Mouse (Mus musculus): ENCODE measurements around the gene Psmb8. TPM values are rescaled to one million over a fixed set of nuclear protein-coding genes. Genes with fewer than 3 reads are reported as not detected.

The Psmb8 gene
- total and polyA plus RNA-seq, 2 experiments from 2014 or later = 2.8 to 4.2 TPM

DNA sequence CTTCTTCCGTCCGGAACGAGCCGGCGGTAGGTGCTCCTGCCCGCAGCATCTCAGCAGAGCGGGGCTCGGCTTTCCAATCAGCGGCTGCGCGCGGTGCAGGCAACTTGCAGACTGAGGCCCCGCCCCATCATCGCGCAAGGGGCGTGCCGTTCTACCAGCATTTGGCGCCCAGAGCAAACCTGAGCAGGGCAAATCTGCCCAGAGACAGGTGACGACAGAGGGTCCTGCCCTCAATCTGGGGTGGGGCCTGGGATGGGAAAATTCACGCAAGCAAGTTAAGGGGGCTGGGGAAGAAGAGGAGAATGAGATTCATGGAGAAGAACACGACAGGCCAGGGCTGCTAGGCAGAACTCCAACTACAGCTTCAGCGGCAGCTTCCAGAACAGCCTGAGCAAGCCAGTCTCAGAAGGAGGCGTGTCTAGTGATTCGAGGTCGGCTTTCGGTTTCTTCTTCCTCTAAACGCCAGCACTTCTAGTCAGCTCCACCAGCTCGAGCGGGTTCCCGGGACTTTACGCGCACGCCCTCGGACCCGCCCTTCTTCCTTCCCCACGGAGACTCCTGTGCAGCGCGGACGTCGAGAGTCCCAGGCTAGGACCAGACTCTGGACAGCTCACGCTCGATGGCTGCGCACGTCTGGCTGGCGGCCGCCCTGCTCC is 10.1 kb upstream of the Psmb8 start, which contains the start of the genes Tap1 and Psmb9:
Gene Tap1, plus strand, starts transcription at position 293 of the 656 bp plus-strand sequence.
Gene Psmb9, minus strand, starts transcription at position 504 of the 656 bp plus-strand sequence.
- H3K9ac ChIP-seq (replicated peaks; ENCODE audit: low read length, poor library complexity, severe bottlenecking) = peak within 1 kb of the TSS; percentile 61
- DNase-seq (ENCODE audit: low spot score) (peak; percentile 96), ATAC-seq (ENCODE audit: low FRiP score) (peak; percentile 93)
- H3K27ac ChIP-seq (ENCODE audit: low read depth, low read length) = peak within 1 kb of the TSS; percentile 55; the same call in 1 of the 2 replicates
- peaks cover 50% of the 10 kb centered on the region for H3K27me3 ChIP-seq (ENCODE audit: insufficient read depth, low read length)
- H3K4me1 ChIP-seq (ENCODE audit: insufficient read depth, low read length) = peaks cover 3% of the 10 kb centered on the region
- peak within 1 kb of the TSS; percentile 86 for H3K4me2 ChIP-seq (ENCODE audit: low read depth, low read length, poor library complexity, severe bottlenecking)
- H3K36me3 ChIP-seq (ENCODE audit: insufficient read depth, low read length) = no peaks in the 10 kb centered on the region
- TF ChIP-seq CTCF (IDR thresholded peaks at IDR 0.05) = no peak
- peak within 1 kb of the TSS; percentile 55 for H3K4me3 ChIP-seq (ENCODE audit: low read depth, low read length)
- no peaks in the 10 kb centered on the region for H3K9me3 ChIP-seq (ENCODE audit: low read length)
- WGBS = under 1% methylated on average over 46 of the region's 46 CpGs

- DNase-seq (ENCODE audit: low spot score) (no peak), ATAC-seq (ENCODE audit: low FRiP score) (peak; percentile 14; the same call in 1 of the 2 replicates)
- Histone ChIP-seq H3K9me3 (ENCODE audit: low read length) (no peaks in the 10 kb centered on the region), H3K4me3 (ENCODE audit: low read depth, low read length) (peak overlapping the region; percentile 55), H3K4me1 (ENCODE audit: insufficient read depth, low read length) (peaks cover 3% of the 10 kb centered on the region), H3K9ac (replicated peaks; ENCODE audit: low read length, poor library complexity, severe bottlenecking) (peak overlapping the region; percentile 61), H3K27ac (ENCODE audit: low read depth, low read length) (0 out of 2 replicates have a peak overlapping the region, but pooled peaks have one; percentile 55), H3K36me3 (ENCODE audit: insufficient read depth, low read length) (no peaks in the 10 kb centered on the region), H3K4me2 (ENCODE audit: low read depth, low read length, poor library complexity, severe bottlenecking) (peak overlapping the region; percentile 86), H3K27me3 (ENCODE audit: insufficient read depth, low read length) (peaks cover 56% of the 10 kb centered on the region)
- 4% methylated on average over 20 of the region's 20 CpGs for WGBS
- TF ChIP-seq CTCF (IDR thresholded peaks at IDR 0.05) = no peak
Measured at GRCm38 (mm10) chr17:34188010-34188409, 9.5 kb upstream of the Psmb8 start.

- no peak overlapping the region for H3K9ac ChIP-seq (replicated peaks; ENCODE audit: low read length, poor library complexity, severe bottlenecking)
- no peaks in the 10 kb centered on the region for H3K36me3 ChIP-seq (ENCODE audit: insufficient read depth, low read length)
- H3K27me3 ChIP-seq (ENCODE audit: insufficient read depth, low read length) = peaks cover 63% of the 10 kb centered on the region
- H3K4me3 ChIP-seq (ENCODE audit: low read depth, low read length) = no peak overlapping the region
- TF ChIP-seq CTCF (IDR thresholded peaks at IDR 0.05) = no peak
- no peaks in the 10 kb centered on the region for H3K9me3 ChIP-seq (ENCODE audit: low read length)
- no peak overlapping the region for H3K27ac ChIP-seq (ENCODE audit: low read depth, low read length)
- H3K4me2 ChIP-seq (ENCODE audit: low read depth, low read length, poor library complexity, severe bottlenecking) = no peak overlapping the region
- DNase-seq (ENCODE audit: low spot score) (no peak), ATAC-seq (ENCODE audit: low FRiP score) (no peak)
- WGBS = 66% methylated on average over 6 of the region's 6 CpGs
- peaks cover 3% of the 10 kb centered on the region for H3K4me1 ChIP-seq (ENCODE audit: insufficient read depth, low read length)
Measured at GRCm38 (mm10) chr17:34188986-34189385, 8.5 kb upstream of the Psmb8 start.

GRCm38 (mm10) chr17:34192852-34193251 is 4.7 kb upstream of the Psmb8 start:
- Histone ChIP-seq H3K9ac (replicated peaks; ENCODE audit: low read length, poor library complexity, severe bottlenecking) (no peak overlapping the region), H3K9me3 (ENCODE audit: low read length) (no peaks in the 10 kb centered on the region), H3K4me2 (ENCODE audit: low read depth, low read length, poor library complexity, severe bottlenecking) (no peak overlapping the region), H3K27ac (ENCODE audit: low read depth, low read length) (no peak overlapping the region), H3K27me3 (ENCODE audit: insufficient read depth, low read length) (peaks cover 56% of the 10 kb centered on the region), H3K4me3 (ENCODE audit: low read depth, low read length) (no peak overlapping the region), H3K4me1 (ENCODE audit: insufficient read depth, low read length) (peaks cover 3% of the 10 kb centered on the region; the same call in 1 of the 2 replicates), H3K36me3 (ENCODE audit: insufficient read depth, low read length) (no peaks in the 10 kb centered on the region)
- DNase-seq (ENCODE audit: low spot score) = no peak
- ATAC-seq (ENCODE audit: low FRiP score) = no peak
- no peak for TF ChIP-seq CTCF (IDR thresholded peaks at IDR 0.05)
- 24% methylated on average over 16 of the region's 16 CpGs for WGBS

DNA sequence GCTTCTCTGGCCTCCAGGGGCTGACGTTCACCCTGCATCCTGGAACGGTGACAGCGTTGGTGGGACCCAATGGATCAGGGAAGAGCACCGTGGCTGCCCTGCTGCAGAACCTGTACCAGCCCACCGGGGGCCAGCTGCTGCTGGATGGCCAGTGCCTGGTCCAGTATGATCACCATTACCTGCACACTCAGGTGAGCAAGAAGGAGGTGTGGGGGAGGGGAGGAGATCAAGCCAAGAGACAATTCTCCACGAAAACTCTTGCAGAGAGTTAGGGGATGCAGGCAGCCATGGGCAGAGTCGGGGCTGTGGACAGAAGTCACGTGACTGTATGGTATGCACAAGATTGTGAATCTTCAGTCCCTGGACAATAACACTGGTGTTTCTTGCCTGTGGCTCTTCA is 4.1 kb upstream of the Psmb8 start:
- WGBS = 55% methylated on average over 8 of the region's 8 CpGs
- Histone ChIP-seq H3K4me1 (ENCODE audit: insufficient read depth, low read length) (no peaks in the 10 kb centered on the region), H3K27me3 (ENCODE audit: insufficient read depth, low read length) (peaks cover 56% of the 10 kb centered on the region), H3K36me3 (ENCODE audit: insufficient read depth, low read length) (no peaks in the 10 kb centered on the region), H3K9me3 (ENCODE audit: low read length) (no peaks in the 10 kb centered on the region), H3K4me2 (ENCODE audit: low read depth, low read length, poor library complexity, severe bottlenecking) (no peak overlapping the region), H3K4me3 (ENCODE audit: low read depth, low read length) (no peak overlapping the region), H3K9ac (replicated peaks; ENCODE audit: low read length, poor library complexity, severe bottlenecking) (no peak overlapping the region), H3K27ac (ENCODE audit: low read depth, low read length) (no peak overlapping the region)
- DNase-seq (ENCODE audit: low spot score) (no peak), ATAC-seq (ENCODE audit: low FRiP score) (no peak)
- no peak for TF ChIP-seq CTCF (IDR thresholded peaks at IDR 0.05)

DNA sequence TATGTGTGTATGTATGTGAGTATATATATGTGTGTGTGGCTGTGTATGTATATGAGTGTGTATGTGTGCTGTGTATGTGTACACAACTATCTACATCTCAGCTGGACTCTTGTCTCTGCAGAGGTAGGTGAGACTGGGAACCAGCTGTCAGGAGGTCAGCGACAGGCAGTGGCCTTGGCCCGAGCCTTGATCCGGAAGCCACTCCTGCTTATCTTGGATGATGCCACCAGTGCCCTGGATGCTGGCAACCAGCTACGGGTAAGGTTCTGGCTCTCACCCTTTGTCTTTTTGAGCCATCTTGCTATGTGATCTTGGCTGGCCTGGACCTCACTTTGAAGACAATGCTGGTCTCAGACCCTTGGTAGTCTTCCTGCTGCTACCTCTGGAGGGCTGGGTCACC is 2.8 kb upstream of the Psmb8 start:
- Histone ChIP-seq H3K9ac (replicated peaks; ENCODE audit: low read length, poor library complexity, severe bottlenecking) (no peak overlapping the region), H3K4me2 (ENCODE audit: low read depth, low read length, poor library complexity, severe bottlenecking) (no peak overlapping the region), H3K27me3 (ENCODE audit: insufficient read depth, low read length) (peaks cover 56% of the 10 kb centered on the region), H3K4me3 (ENCODE audit: low read depth, low read length) (no peak overlapping the region), H3K36me3 (ENCODE audit: insufficient read depth, low read length) (no peaks in the 10 kb centered on the region), H3K9me3 (ENCODE audit: low read length) (no peaks in the 10 kb centered on the region), H3K4me1 (ENCODE audit: insufficient read depth, low read length) (no peaks in the 10 kb centered on the region), H3K27ac (ENCODE audit: low read depth, low read length) (no peak overlapping the region)
- no peak for TF ChIP-seq CTCF (IDR thresholded peaks at IDR 0.05)
- WGBS = 85% methylated on average over 4 of the region's 4 CpGs
- no peak for ATAC-seq (ENCODE audit: low FRiP score)
- no peak for DNase-seq (ENCODE audit: low spot score)
